Mouse (Mus musculus): ENCODE measurements around the gene Cdc42. TPM values are rescaled to one million over a fixed set of nuclear protein-coding genes. Genes with fewer than 3 reads are reported as not detected.

Gene Cdc42
- polyA plus RNA-seq, 1 experiment = 35.4 TPM

DNA sequence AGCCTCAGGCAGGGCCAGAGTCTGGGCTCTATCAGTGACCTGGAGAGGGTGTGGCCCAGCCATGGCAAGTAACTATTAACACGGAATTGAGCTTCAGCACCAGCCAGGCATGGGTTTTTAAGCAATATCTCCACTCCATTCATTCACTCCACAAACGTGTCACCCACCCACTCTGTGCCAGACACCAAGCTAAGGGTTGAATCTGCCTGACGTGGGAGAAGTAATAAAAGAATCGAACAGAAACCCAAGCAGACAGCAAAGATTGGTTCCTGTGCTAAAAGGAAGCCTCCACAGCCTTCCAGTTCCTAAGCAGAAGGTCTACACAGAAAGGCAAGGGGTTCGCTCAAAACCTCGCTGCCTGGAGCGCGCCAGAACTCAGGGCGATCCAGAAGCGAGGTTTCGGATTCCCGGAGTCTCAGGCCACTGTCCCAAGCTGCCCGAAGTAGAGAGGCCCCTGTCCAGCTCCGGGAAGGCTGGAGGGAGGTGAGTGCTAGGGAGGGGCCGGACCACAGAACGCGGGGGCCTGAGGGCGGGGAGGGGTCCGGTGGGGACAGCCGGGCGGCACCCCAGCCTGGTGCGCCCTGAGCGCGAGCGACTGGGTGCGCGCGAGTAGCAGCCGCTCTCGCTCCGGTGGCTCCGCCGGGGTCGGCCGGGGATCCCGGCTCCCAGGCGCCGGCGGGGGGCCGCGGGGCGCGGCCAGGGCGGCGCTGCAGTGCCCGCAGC lies 80.9 kb downstream of the Cdc42 start:
- Histone ChIP-seq H3K4me1 (ENCODE audit: control insufficient read depth, insufficient read depth, low read length) (peaks cover 6% of the 10 kb centered on the region), H3K27me3 (ENCODE audit: control insufficient read depth, insufficient read depth, low read length) (no peaks in the 10 kb centered on the region), H3K4me3 (ENCODE audit: control insufficient read depth, low read depth, low read length) (peak overlapping the region; percentile 35; the same call in 1 of the 2 replicates), H3K27ac (ENCODE audit: control insufficient read depth, insufficient read depth, low read depth, low read length) (no peak overlapping the region), H3K36me3 (ENCODE audit: control insufficient read depth, insufficient read depth, low read length) (no peaks in the 10 kb centered on the region)
- TF ChIP-seq CTCF (IDR thresholded peaks at IDR 0.05; ENCODE audit: control insufficient read depth, insufficient read depth, insufficient replicate concordance, low read depth, low read length) (no peak), POLR2A (IDR thresholded peaks at IDR 0.05; ENCODE audit: control insufficient read depth, low read depth, low read length) (no peak)

DNA sequence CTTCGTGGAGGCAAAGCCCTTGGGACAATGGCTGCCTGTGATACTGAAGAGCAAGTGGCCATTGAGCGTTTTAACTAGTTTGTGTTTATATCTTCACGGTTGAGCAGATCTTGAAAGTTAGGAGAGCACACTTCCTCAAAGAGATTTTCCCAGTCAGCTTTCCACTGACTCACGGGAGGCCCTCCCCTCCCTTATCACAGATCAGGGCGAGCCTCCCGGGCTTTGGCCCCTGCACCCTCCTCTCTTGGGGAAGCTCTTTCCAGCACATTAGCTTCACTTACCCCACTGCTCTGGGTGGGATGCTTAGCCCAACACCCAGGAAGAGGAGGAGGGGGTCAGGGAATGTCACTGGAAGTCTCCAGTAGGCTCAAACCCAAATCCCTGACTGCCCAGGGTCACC lies 83.2 kb downstream of the Cdc42 start:
- Histone ChIP-seq H3K36me3 (ENCODE audit: control insufficient read depth, insufficient read depth, low read length) (no peaks in the 10 kb centered on the region), H3K27me3 (ENCODE audit: control insufficient read depth, insufficient read depth, low read length) (no peaks in the 10 kb centered on the region), H3K27ac (ENCODE audit: control insufficient read depth, insufficient read depth, low read depth, low read length) (no peak overlapping the region), H3K4me1 (ENCODE audit: control insufficient read depth, insufficient read depth, low read length) (peaks cover 6% of the 10 kb centered on the region), H3K4me3 (ENCODE audit: control insufficient read depth, low read depth, low read length) (no peak overlapping the region)
- TF ChIP-seq POLR2A (IDR thresholded peaks at IDR 0.05; ENCODE audit: control insufficient read depth, low read depth, low read length) = no peak
- TF ChIP-seq CTCF (IDR thresholded peaks at IDR 0.05; ENCODE audit: control insufficient read depth, insufficient read depth, insufficient replicate concordance, low read depth, low read length) = no peak

DNA sequence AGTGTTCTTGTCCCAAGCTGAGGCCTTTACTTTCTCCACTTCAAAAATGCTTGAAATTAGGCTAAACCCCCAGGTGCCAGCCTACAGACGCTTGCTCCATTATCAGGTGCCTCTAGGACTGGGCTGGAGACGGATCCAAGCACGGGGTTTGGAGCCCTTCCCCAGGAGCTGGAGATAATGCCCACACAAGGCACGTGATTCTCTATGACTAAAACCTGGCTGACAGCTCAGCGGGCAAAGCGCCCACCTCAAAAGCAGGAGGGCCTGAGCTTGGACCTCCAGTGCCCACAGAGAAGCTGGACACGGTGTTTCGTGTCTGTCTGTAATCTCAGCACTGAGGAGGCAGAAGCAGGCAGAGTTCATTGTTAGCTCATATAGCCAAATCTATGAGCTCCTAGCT lies 85.7 kb downstream of the Cdc42 start:
- no peak overlapping the region for H3K27ac ChIP-seq (ENCODE audit: control insufficient read depth, insufficient read depth, low read depth, low read length)
- no peak for TF ChIP-seq POLR2A (IDR thresholded peaks at IDR 0.05; ENCODE audit: control insufficient read depth, low read depth, low read length)
- TF ChIP-seq CTCF (IDR thresholded peaks at IDR 0.05; ENCODE audit: control insufficient read depth, insufficient read depth, insufficient replicate concordance, low read depth, low read length) = no peak

More for the DNA sequence above, 85.7 kb downstream of the Cdc42 start:
- Histone ChIP-seq H3K36me3 (ENCODE audit: control insufficient read depth, insufficient read depth, low read length) (no peaks in the 10 kb centered on the region), H3K4me3 (ENCODE audit: control insufficient read depth, low read depth, low read length) (no peak overlapping the region), H3K27me3 (ENCODE audit: control insufficient read depth, insufficient read depth, low read length) (no peaks in the 10 kb centered on the region), H3K4me1 (ENCODE audit: control insufficient read depth, insufficient read depth, low read length) (no peaks in the 10 kb centered on the region)

Other genes starting within 250 kb of the Cdc42 start
- 0.05 and 0.72 TPM in 2 replicates for gene Wnt4, start 80.2 kb downstream of the Cdc42 start, polyA plus RNA-seq (2012; rRNA removed)
- not detected in 2 replicates for gene Cela3a, start 52.1 kb upstream of the Cdc42 start, polyA plus RNA-seq (2012; rRNA removed)
- gene Cela3b, start 72.8 kb upstream of the Cdc42 start, polyA plus RNA-seq (2012; rRNA removed) = 2.8 and 3.3 TPM in 2 replicates
- 1,386 and 1,446 TPM in 2 replicates for gene 1700013G24Rik, start 95.6 kb upstream of the Cdc42 start, polyA plus RNA-seq (2012; rRNA removed)
- 6.0 and 7.4 TPM in 2 replicates for gene Hspg2, start 111.0 kb upstream of the Cdc42 start, polyA plus RNA-seq (2012; rRNA removed)
- 0.86 TPM in 1 of 2 replicates, not detected in the other for gene Ldlrad2, start 216.8 kb upstream of the Cdc42 start, polyA plus RNA-seq (2012; rRNA removed)
- 39.6 and 42.1 TPM in 2 replicates for gene Usp48, start 236.0 kb upstream of the Cdc42 start, polyA plus RNA-seq (2012; rRNA removed)

Measured in testis, adult 2 months (tissue).